Mouse (Mus musculus): ENCODE data around the gene Nxf1. TPM values are rescaled to one million over a fixed set of nuclear protein-coding genes. Genes with fewer than 3 reads are reported as not detected.

Gene Nxf1
- polyA plus RNA-seq, 1 experiment from 2014 or later, result 54.5 TPM

GRCm38 (mm10) chr19:8758899-8759298, 2.0 kb downstream of the Nxf1 start:
- H3K27ac ChIP-seq (ENCODE audit: low read depth, low read length), result no peak overlapping the region
- no peaks in the 10 kb centered on the region for H3K27me3 ChIP-seq (replicated peaks; ENCODE audit: control insufficient read depth, insufficient read depth, low read length)
- peaks cover 32% of the 10 kb centered on the region for H3K36me3 ChIP-seq (ENCODE audit: control insufficient read depth, insufficient read depth)
- TF ChIP-seq CTCF (IDR thresholded peaks at IDR 0.05; ENCODE audit: low read depth), result no peak
- H3K4me3 ChIP-seq (ENCODE audit: low read depth, low read length), result no peak overlapping the region
- no peak overlapping the region for H3K9ac ChIP-seq (ENCODE audit: low read depth, low read length)
- ATAC-seq, result no peak
- 53% methylated on average over 2 of the region's 2 CpGs for WGBS
- no peaks in the 10 kb centered on the region for H3K9me3 ChIP-seq (ENCODE audit: control insufficient read depth)
- no peaks in the 10 kb centered on the region for H3K4me1 ChIP-seq (replicated peaks; ENCODE audit: control insufficient read depth, insufficient read depth, low read length)
- no peak overlapping the region for H3K4me2 ChIP-seq (replicated peaks; ENCODE audit: low read depth)

- H3K27ac ChIP-seq (ENCODE audit: low read depth, low read length), result no peak overlapping the region
- no peaks in the 10 kb centered on the region for H3K9me3 ChIP-seq (ENCODE audit: control insufficient read depth)
- no peaks in the 10 kb centered on the region for H3K27me3 ChIP-seq (replicated peaks; ENCODE audit: control insufficient read depth, insufficient read depth, low read length)
- WGBS, result 88% methylated on average over 2 of the region's 2 CpGs
- peak; percentile 47 for TF ChIP-seq CTCF (IDR thresholded peaks at IDR 0.05; ENCODE audit: low read depth)
- no peak for ATAC-seq
- H3K36me3 ChIP-seq (ENCODE audit: control insufficient read depth, insufficient read depth), result peaks cover 32% of the 10 kb centered on the region
- H3K4me1 ChIP-seq (replicated peaks; ENCODE audit: control insufficient read depth, insufficient read depth, low read length), result no peaks in the 10 kb centered on the region
- H3K4me2 ChIP-seq (replicated peaks; ENCODE audit: low read depth), result no peak overlapping the region
- no peak overlapping the region for H3K4me3 ChIP-seq (ENCODE audit: low read depth, low read length)
- H3K9ac ChIP-seq (ENCODE audit: low read depth, low read length), result no peak overlapping the region
Observed at GRCm38 (mm10) chr19:8760757-8761156, 3.9 kb downstream of the Nxf1 start.

- Histone ChIP-seq H3K4me2 (replicated peaks; ENCODE audit: low read depth) (no peak overlapping the region), H3K9me3 (ENCODE audit: control insufficient read depth) (no peaks in the 10 kb centered on the region), H3K4me3 (ENCODE audit: low read depth, low read length) (no peak overlapping the region), H3K9ac (ENCODE audit: low read depth, low read length) (no peak overlapping the region), H3K27me3 (replicated peaks; ENCODE audit: control insufficient read depth, insufficient read depth, low read length) (no peaks in the 10 kb centered on the region), H3K4me1 (replicated peaks; ENCODE audit: control insufficient read depth, insufficient read depth, low read length) (no peaks in the 10 kb centered on the region), H3K27ac (ENCODE audit: low read depth, low read length) (no peak overlapping the region), H3K36me3 (ENCODE audit: control insufficient read depth, insufficient read depth) (peaks cover 57% of the 10 kb centered on the region)
- ATAC-seq, result no peak
- TF ChIP-seq CTCF (IDR thresholded peaks at IDR 0.05; ENCODE audit: low read depth), result no peak
- 92% methylated on average over 4 of the region's 4 CpGs for WGBS
Observed at GRCm38 (mm10) chr19:8763276-8763675, 6.4 kb downstream of the Nxf1 start.

GRCm38 (mm10) chr19:8765562-8765961, 8.7 kb downstream of the Nxf1 start:
- Histone ChIP-seq H3K4me1 (replicated peaks; ENCODE audit: control insufficient read depth, insufficient read depth, low read length) (no peaks in the 10 kb centered on the region), H3K4me2 (replicated peaks; ENCODE audit: low read depth) (no peak overlapping the region), H3K27ac (ENCODE audit: low read depth, low read length) (peak overlapping the region; percentile 35; the same call in 1 of the 2 replicates)

GRCm38 (mm10) chr19:8770567-8771270, 13.8 kb downstream of the Nxf1 start, which contains the start of gene Tmem223:
Tmem223 (plus strand) TSS chr19:8770996.
- Histone ChIP-seq H3K4me2 (replicated peaks; ENCODE audit: low read depth) (peak within 1 kb of the TSS; percentile 77), H3K27ac (ENCODE audit: low read depth, low read length) (peak within 1 kb of the TSS; percentile 88), H3K4me3 (ENCODE audit: low read depth, low read length) (peak within 1 kb of the TSS; percentile 83), H3K36me3 (ENCODE audit: control insufficient read depth, insufficient read depth) (peaks cover 37% of the 10 kb centered on the region), H3K27me3 (replicated peaks; ENCODE audit: control insufficient read depth, insufficient read depth, low read length) (no peaks in the 10 kb centered on the region), H3K9me3 (ENCODE audit: control insufficient read depth) (no peaks in the 10 kb centered on the region), H3K9ac (ENCODE audit: low read depth, low read length) (peak within 1 kb of the TSS; percentile 91), H3K4me1 (replicated peaks; ENCODE audit: control insufficient read depth, insufficient read depth, low read length) (peaks cover 5% of the 10 kb centered on the region; the same call in 1 of the 2 replicates)
- ATAC-seq, result peak; percentile 46
- TF ChIP-seq CTCF (IDR thresholded peaks at IDR 0.05; ENCODE audit: low read depth), result peak; percentile 37
- 15% methylated on average over 29 of the region's 29 CpGs for WGBS

More at GRCm38 (mm10) chr19:8765562-8765961, 8.7 kb downstream of the Nxf1 start:
- 95% methylated on average over 9 of the region's 9 CpGs for WGBS
- Histone ChIP-seq H3K36me3 (ENCODE audit: control insufficient read depth, insufficient read depth) (peaks cover 68% of the 10 kb centered on the region), H3K9me3 (ENCODE audit: control insufficient read depth) (no peaks in the 10 kb centered on the region), H3K9ac (ENCODE audit: low read depth, low read length) (no peak overlapping the region), H3K27me3 (replicated peaks; ENCODE audit: control insufficient read depth, insufficient read depth, low read length) (no peaks in the 10 kb centered on the region), H3K4me3 (ENCODE audit: low read depth, low read length) (no peak overlapping the region)
- TF ChIP-seq CTCF (IDR thresholded peaks at IDR 0.05; ENCODE audit: low read depth), result no peak
- ATAC-seq, result no peak

- Histone ChIP-seq H3K36me3 (ENCODE audit: control insufficient read depth, insufficient read depth) (peaks cover 14% of the 10 kb centered on the region), H3K4me2 (replicated peaks; ENCODE audit: low read depth) (peak overlapping the region; percentile 96), H3K9ac (ENCODE audit: low read depth, low read length) (peak overlapping the region; percentile 89; the same call in 1 of the 2 replicates), H3K4me1 (replicated peaks; ENCODE audit: control insufficient read depth, insufficient read depth, low read length) (peaks cover 5% of the 10 kb centered on the region; the same call in 1 of the 2 replicates), H3K4me3 (ENCODE audit: low read depth, low read length) (peak overlapping the region; percentile 73), H3K27ac (ENCODE audit: low read depth, low read length) (no peak overlapping the region), H3K9me3 (ENCODE audit: control insufficient read depth) (no peaks in the 10 kb centered on the region), H3K27me3 (replicated peaks; ENCODE audit: control insufficient read depth, insufficient read depth, low read length) (no peaks in the 10 kb centered on the region)
- no peak for TF ChIP-seq CTCF (IDR thresholded peaks at IDR 0.05; ENCODE audit: low read depth)
- no peak for ATAC-seq
- 68% methylated on average over 5 of the region's 5 CpGs for WGBS
Observed at GRCm38 (mm10) chr19:8772996-8773395, 16.1 kb downstream of the Nxf1 start.
